Mouse (Mus musculus) heart, postnatal 0 days (tissue): Measurements from ENCODE around the gene Cttnbp2.

Experiments
- CTCF ChIP-seq: IDR thresholded peaks from 2 replicates; pipeline ENCODE4 v1.5.1; 2016; ENCODE audit warnings: antibody characterized with exemption, control low read depth, low read depth
- EP300 ChIP-seq: IDR thresholded peaks from 2 replicates; pipeline ENCODE4 v1.6.1; 2016; ENCODE audit warnings: antibody characterized with exemption, low read depth

DNA sequence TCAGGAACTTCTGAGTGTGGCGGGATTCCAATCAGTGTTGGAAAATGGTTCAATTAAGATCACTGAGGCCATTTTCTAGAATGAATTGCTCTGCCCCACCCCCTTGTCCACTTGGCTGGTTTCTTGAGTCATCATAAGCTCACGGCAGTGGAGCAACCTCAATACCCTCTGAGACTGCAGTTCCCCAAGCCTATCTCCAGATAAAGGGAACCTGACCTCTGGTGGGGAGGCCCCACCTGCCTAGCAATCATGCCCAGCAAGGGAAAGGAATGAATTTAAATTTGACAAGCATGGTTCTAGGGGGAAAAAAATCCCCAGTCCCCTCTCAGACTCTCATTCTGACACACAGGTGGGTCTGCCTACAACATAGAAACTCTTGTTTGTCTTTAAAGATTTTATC lies 93.1 kb downstream of the Cttnbp2 start:
- no peak for TF ChIP-seq EP300
- TF ChIP-seq CTCF, result no peak
